Mouse (Mus musculus) midbrain, embryonic 11.5 days (tissue): ENCODE measurements around the gene Stat5b. TPM values are rescaled to one million over a fixed set of nuclear protein-coding genes. Genes with fewer than 3 reads are reported as not detected.

Source experiments
- ATAC-seq: fragments of 200-750 bp; cut with Nextera tagmentation; 2 replicates; pipeline ENCODE4 v1.8.0; 2017; ENCODE audit warnings: moderate TSS enrichment, moderate library complexity; ENCODE audit not compliant: low FRiP score
- DNase-seq: peaks from one replicate; pipeline ENCODE4 v3.0.0; 2015; ENCODE audit warnings: low spot score; ENCODE audit errors: missing footprints
- H3K27ac ChIP-seq: fragments of 300-500 bp; sonication (generic); 2 replicates; pipeline ENCODE4 v1.5.1; 2014; ENCODE audit warnings: low read depth, low read length
- H3K27me3 ChIP-seq: fragments of 300-500 bp; sonication (generic); 2 replicates; pipeline ENCODE4 v1.6.1; 2014; ENCODE audit warnings: mild to moderate bottlenecking, low read length, moderate library complexity, mixed read lengths; ENCODE audit not compliant: control insufficient read depth, insufficient read depth
- H3K36me3 ChIP-seq: fragments of 300-500 bp; sonication (generic); 2 replicates; pipeline ENCODE4 v1.6.1; 2014; ENCODE audit warnings: mild to moderate bottlenecking, low read length, moderate library complexity, mixed read lengths; ENCODE audit not compliant: control insufficient read depth, insufficient read depth
- H3K4me1 ChIP-seq: fragments of 300-500 bp; sonication (generic); 2 replicates; pipeline ENCODE4 v1.6.1; 2014; ENCODE audit warnings: low read length; ENCODE audit not compliant: control insufficient read depth, insufficient read depth
- H3K4me2 ChIP-seq: fragments of 300-500 bp; sonication (generic); 2 replicates; pipeline ENCODE4 v1.6.1; 2014; ENCODE audit warnings: mild to moderate bottlenecking, moderate library complexity
- H3K4me3 ChIP-seq: fragments of 300-500 bp; sonication (generic); 2 replicates; pipeline ENCODE4 v1.5.1; 2014; ENCODE audit warnings: low read depth, low read length
- H3K9ac ChIP-seq: fragments of 300-500 bp; sonication (generic); 2 replicates; pipeline ENCODE4 v1.6.1; 2014; ENCODE audit warnings: low read length
- H3K9me3 ChIP-seq: fragments of 300-500 bp; sonication (generic); 2 replicates; pipeline ENCODE4 v1.6.1; 2016; ENCODE audit warnings: low read length; ENCODE audit not compliant: control insufficient read depth
- WGBS: fragments of 180-500 bp; shearing (Covaris S2); extraction: QIAGEN DNeasy Blood & Tissue Kit; methylation state at CpG from one replicate; pipeline ENCODE4 v1.1.7; 2014; 5-methylcytosine and 5-hydroxymethylcytosine counted together
- polyA plus RNA-seq: library from polyadenylated mRNA; unstranded; fragments of >200 nt; fragmentation: Nextera tagmentation; extraction: Ambion mirVana; gene quantifications from 2 replicates; pipeline ENCODE4 v1.2.1, GENCODE M21; 2014

Gene Stat5b
- polyA plus RNA-seq, 1 experiment from 2014 or later: 17.3 TPM

GRCm38 (mm10) chr11:100891256-100892123 lies 41.0 kb upstream of the Stat5b start:
- H3K36me3 ChIP-seq: no peaks in the 10 kb centered on the region
- DNase-seq (no peak), ATAC-seq (no peak)
- no peaks in the 10 kb centered on the region for H3K27me3 ChIP-seq
- no peak overlapping the region; the same call in 1 of the 2 replicates for H3K27ac ChIP-seq
- H3K4me1 ChIP-seq: no peaks in the 10 kb centered on the region
- no peak overlapping the region for H3K9ac ChIP-seq
- no peak overlapping the region for H3K4me3 ChIP-seq
- H3K9me3 ChIP-seq: no peaks in the 10 kb centered on the region
- 70% methylated on average over 15 of the region's 15 CpGs for WGBS
- no peak overlapping the region for H3K4me2 ChIP-seq

- ATAC-seq: no peak
- Histone ChIP-seq H3K36me3 (no peaks in the 10 kb centered on the region), H3K27me3 (no peaks in the 10 kb centered on the region), H3K4me2 (no peak overlapping the region), H3K9ac (no peak overlapping the region), H3K4me3 (no peak overlapping the region), H3K9me3 (no peaks in the 10 kb centered on the region), H3K27ac (no peak overlapping the region), H3K4me1 (no peaks in the 10 kb centered on the region)
- DNase-seq: no peak
- WGBS: 88% methylated on average over 6 of the region's 6 CpGs
Observed at GRCm38 (mm10) chr11:100890481-100890880, 40.0 kb upstream of the Stat5b start.

- no peaks in the 10 kb centered on the region for H3K4me1 ChIP-seq
- no peak overlapping the region for H3K4me3 ChIP-seq
- WGBS: 74% methylated on average over 10 of the region's 10 CpGs
- no peak overlapping the region for H3K4me2 ChIP-seq
- H3K27ac ChIP-seq: no peak overlapping the region
- no peak for ATAC-seq
- no peaks in the 10 kb centered on the region for H3K27me3 ChIP-seq
- no peaks in the 10 kb centered on the region for H3K9me3 ChIP-seq
- H3K9ac ChIP-seq: no peak overlapping the region
- no peak for DNase-seq
- H3K36me3 ChIP-seq: no peaks in the 10 kb centered on the region
Observed at GRCm38 (mm10) chr11:100888348-100888820, 37.9 kb upstream of the Stat5b start.

GRCm38 (mm10) chr11:100887764-100888163 lies 37.2 kb upstream of the Stat5b start:
- WGBS: 80% methylated on average over 3 of the region's 3 CpGs
- H3K4me1 ChIP-seq: no peaks in the 10 kb centered on the region

GRCm38 (mm10) chr11:100887236-100887635 lies 36.7 kb upstream of the Stat5b start:
- Histone ChIP-seq H3K9me3 (no peaks in the 10 kb centered on the region), H3K27ac (no peak overlapping the region), H3K4me1 (no peaks in the 10 kb centered on the region), H3K9ac (no peak overlapping the region), H3K36me3 (no peaks in the 10 kb centered on the region), H3K4me3 (no peak overlapping the region), H3K4me2 (no peak overlapping the region), H3K27me3 (no peaks in the 10 kb centered on the region)
- no peak for DNase-seq
- no peak for ATAC-seq
- WGBS: 92% methylated on average over 4 of the region's 4 CpGs

More at GRCm38 (mm10) chr11:100887764-100888163, 37.2 kb upstream of the Stat5b start:
- DNase-seq (no peak), ATAC-seq (no peak)
- H3K27ac ChIP-seq: no peak overlapping the region
- no peaks in the 10 kb centered on the region for H3K9me3 ChIP-seq
- H3K27me3 ChIP-seq: no peaks in the 10 kb centered on the region
- no peaks in the 10 kb centered on the region for H3K36me3 ChIP-seq
- H3K4me2 ChIP-seq: no peak overlapping the region
- H3K4me3 ChIP-seq: no peak overlapping the region
- H3K9ac ChIP-seq: no peak overlapping the region

- DNase-seq (no peak), ATAC-seq (no peak)
- Histone ChIP-seq H3K9me3 (no peaks in the 10 kb centered on the region), H3K27me3 (no peaks in the 10 kb centered on the region), H3K4me3 (no peak overlapping the region), H3K9ac (no peak overlapping the region), H3K4me2 (no peak overlapping the region), H3K4me1 (no peaks in the 10 kb centered on the region), H3K27ac (no peak overlapping the region), H3K36me3 (no peaks in the 10 kb centered on the region)
- 68% methylated on average over 8 of the region's 8 CpGs for WGBS
Observed at GRCm38 (mm10) chr11:100886188-100886740, 35.7 kb upstream of the Stat5b start.

- Histone ChIP-seq H3K9ac (no peak overlapping the region), H3K9me3 (no peaks in the 10 kb centered on the region)
Observed at GRCm38 (mm10) chr11:100885472-100885871, 34.9 kb upstream of the Stat5b start.

GRCm38 (mm10) chr11:100883640-100884039 lies 33.1 kb upstream of the Stat5b start:
- Histone ChIP-seq H3K4me2 (no peak overlapping the region), H3K4me1 (no peaks in the 10 kb centered on the region), H3K9me3 (no peaks in the 10 kb centered on the region), H3K4me3 (no peak overlapping the region), H3K27me3 (no peaks in the 10 kb centered on the region), H3K36me3 (no peaks in the 10 kb centered on the region), H3K9ac (no peak overlapping the region), H3K27ac (no peak overlapping the region)
- WGBS: 92% methylated on average over 10 of the region's 10 CpGs
- DNase-seq: no peak
- ATAC-seq: no peak

More at GRCm38 (mm10) chr11:100885472-100885871, 34.9 kb upstream of the Stat5b start:
- Histone ChIP-seq H3K27ac (no peak overlapping the region), H3K4me3 (no peak overlapping the region), H3K36me3 (no peaks in the 10 kb centered on the region), H3K4me1 (no peaks in the 10 kb centered on the region), H3K4me2 (no peak overlapping the region), H3K27me3 (no peaks in the 10 kb centered on the region)
- no peak for DNase-seq
- no peak for ATAC-seq

GRCm38 (mm10) chr11:100879321-100880078 lies 29.0 kb upstream of the Stat5b start:
- H3K9ac ChIP-seq: no peak overlapping the region
- no peaks in the 10 kb centered on the region for H3K27me3 ChIP-seq
- H3K4me2 ChIP-seq: no peak overlapping the region
- no peak overlapping the region for H3K4me3 ChIP-seq
- DNase-seq: no peak
- H3K36me3 ChIP-seq: no peaks in the 10 kb centered on the region
- WGBS: 81% methylated on average over 15 of the region's 15 CpGs
- no peaks in the 10 kb centered on the region for H3K4me1 ChIP-seq
- H3K9me3 ChIP-seq: no peaks in the 10 kb centered on the region
- no peak for ATAC-seq
- H3K27ac ChIP-seq: no peak overlapping the region
